Mouse (Mus musculus) kidney, adult 18-20 months (tissue): ENCODE data around the gene Tbp.

Source experiments
- DNase-seq: peaks from one replicate; pipeline ENCODE4 v3.0.0; 2021

Tbp gene

GRCm38 (mm10) chr17:15499656-15500394 lies at the start of gene Tbp, which contains the start of gene Psmb1:
TSS of gene Tbp (plus strand) at chr17:15499888.
TSS of gene Psmb1 (minus strand) at chr17:15499751.
- DNase-seq, result peak; percentile 98

- DNase-seq, result no peak
Observed at GRCm38 (mm10) chr17:15455203-15455602, 44.5 kb upstream of the Tbp start.

GRCm38 (mm10) chr17:15456595-15456994 lies 43.1 kb upstream of the Tbp start:
- DNase-seq, result no peak

GRCm38 (mm10) chr17:15459761-15460160 lies 39.9 kb upstream of the Tbp start:
- DNase-seq, result no peak

- no peak for DNase-seq
Observed at GRCm38 (mm10) chr17:15461921-15462495, 37.7 kb upstream of the Tbp start.

GRCm38 (mm10) chr17:15467669-15468068 lies 32.0 kb upstream of the Tbp start:
- peak; percentile 74 for DNase-seq

- no peak for DNase-seq
Observed at GRCm38 (mm10) chr17:15472671-15473070, 27.0 kb upstream of the Tbp start.

GRCm38 (mm10) chr17:15490542-15490941 lies 9.1 kb upstream of the Tbp start:
- DNase-seq, result no peak

- peak; percentile 96 for DNase-seq
Observed at GRCm38 (mm10) chr17:15497882-15498752, 1.6 kb upstream of the Tbp start.

GRCm38 (mm10) chr17:15498753-15499113 lies 955 bp upstream of the Tbp start:
- no peak for DNase-seq

- no peak for DNase-seq
Observed at GRCm38 (mm10) chr17:15510694-15511093, 11.0 kb downstream of the Tbp start.

- DNase-seq, result no peak
Observed at GRCm38 (mm10) chr17:15517776-15518175, 18.1 kb downstream of the Tbp start.

GRCm38 (mm10) chr17:15518186-15518585 lies 18.5 kb downstream of the Tbp start:
- DNase-seq, result no peak

- DNase-seq, result no peak
Observed at GRCm38 (mm10) chr17:15518766-15519165, 19.1 kb downstream of the Tbp start.

- no peak for DNase-seq
Observed at GRCm38 (mm10) chr17:15526304-15526703, 26.6 kb downstream of the Tbp start.

- peak; percentile 96 for DNase-seq
Observed at GRCm38 (mm10) chr17:15526986-15527810, 27.5 kb downstream of the Tbp start, which contains the start of gene Pdcd2. TSS of gene Pdcd2 (minus strand) at chr17:15527301.

- DNase-seq, result no peak
Observed at GRCm38 (mm10) chr17:15527811-15528136, 28.1 kb downstream of the Tbp start.

GRCm38 (mm10) chr17:15528887-15529286 lies 29.2 kb downstream of the Tbp start:
- DNase-seq, result no peak

- DNase-seq, result peak; percentile 46
Observed at GRCm38 (mm10) chr17:15530141-15530540, 30.5 kb downstream of the Tbp start.

GRCm38 (mm10) chr17:15535162-15535800 lies 35.6 kb downstream of the Tbp start:
- DNase-seq, result no peak

- DNase-seq, result no peak
Observed at GRCm38 (mm10) chr17:15535943-15536342, 36.3 kb downstream of the Tbp start.

- no peak for DNase-seq
Observed at GRCm38 (mm10) chr17:15536457-15536904, 36.8 kb downstream of the Tbp start.
